Mouse (Mus musculus) heart, adult 2 months (tissue): ENCODE measurements around the gene Atp2a2.

Source experiments
- CTCF ChIP-seq: fragments of 200-600 bp; IDR thresholded peaks from 2 replicates; pipeline ENCODE4 v1.8.1; 2022; ENCODE audit warnings: antibody characterized with exemption, mild to moderate bottlenecking, moderate library complexity
- POLR2A ChIP-seq: fragments of 200-500 bp; IDR thresholded peaks from 2 replicates; pipeline ENCODE4 v1.6.1; 2011; ENCODE audit warnings: mild to moderate bottlenecking, low read depth, low read length, control low read depth; ENCODE audit not compliant: insufficient read depth

DNA sequence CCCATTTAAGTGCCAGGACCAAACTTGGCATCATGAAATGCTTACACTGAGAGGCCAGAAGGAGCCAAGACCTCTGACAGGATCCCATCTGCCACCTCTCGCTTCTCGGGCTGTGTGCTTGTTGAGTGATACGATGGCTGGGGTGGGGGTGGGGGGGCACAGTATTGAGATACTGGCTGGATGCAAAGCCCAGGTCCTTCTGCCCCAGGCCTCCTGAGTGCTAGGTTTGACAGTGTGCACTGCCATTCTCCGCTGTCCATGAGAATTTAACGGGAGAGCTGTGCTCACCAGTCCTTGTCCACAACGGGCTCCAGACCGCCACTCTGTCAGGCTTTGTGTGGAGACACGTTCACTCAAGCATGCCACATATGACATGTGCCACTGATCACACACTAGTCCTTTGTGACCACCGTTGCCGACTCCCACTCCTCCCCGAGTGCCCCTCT, 6.9 kb upstream of the Atp2a2 start:
- TF ChIP-seq CTCF (no peak), POLR2A (peak; percentile 64; the same call in 1 of the 2 replicates)
